Mouse (Mus musculus) liver, embryonic 14.5 days (tissue): Measurements from ENCODE around the gene Lnx1. TPM values are rescaled to one million over a fixed set of nuclear protein-coding genes. Genes with fewer than 3 reads are reported as not detected.

ENCODE experiments used
- ATAC-seq: fragments of 200-750 bp; cut with Nextera tagmentation; 2 replicates; pipeline ENCODE4 v1.8.0; 2017; ENCODE audit warnings: moderate number of reproducible peaks, mild to moderate bottlenecking, moderate library complexity; ENCODE audit not compliant: insufficient read depth
- DNase-seq, 3 experiments: peaks; one replicate each; pipeline ENCODE4 v3.0.0-alpha.2; 2012 to 2013; ENCODE audit warnings: low read depth in 3 of 3, low spot score in 3 of 3
- H3K27ac ChIP-seq: fragments of 300-500 bp; sonication (generic); 2 replicates; pipeline ENCODE4 v1.5.1; 2014; ENCODE audit warnings: moderate library complexity, mild to moderate bottlenecking, control low read depth, inconsistent platforms
- H3K27me3 ChIP-seq: fragments of 300-500 bp; sonication (generic); 2 replicates; pipeline ENCODE4 v1.6.1; 2014; ENCODE audit warnings: mild to moderate bottlenecking, low read length, moderate library complexity; ENCODE audit not compliant: control insufficient read depth, insufficient read depth
- H3K36me3 ChIP-seq: fragments of 300-500 bp; sonication (generic); replicated peaks from 2 replicates; pipeline ENCODE4 v1.6.1; 2014; ENCODE audit warnings: low read depth; ENCODE audit not compliant: control insufficient read depth, insufficient read depth
- H3K4me1 ChIP-seq, 2 experiments: fragments of 200-500 bp in 1 of 2; fragments of 300-500 bp in 1 of 2; sonication (generic) in 1 of 2; replicated peaks; 2 replicates each; pipeline ENCODE4 v1.6.1; 2012 to 2014; ENCODE audit warnings: antibody characterized with exemption in 1 of 2, inconsistent platforms in 1 of 2, low read length in 1 of 2; ENCODE audit not compliant: control insufficient read depth in 2 of 2, insufficient read depth in 2 of 2
- H3K4me2 ChIP-seq: fragments of 300-500 bp; sonication (generic); 2 replicates; pipeline ENCODE4 v1.6.1; 2014; ENCODE audit warnings: low read depth, mild to moderate bottlenecking, control low read depth, moderate library complexity
- H3K4me3 ChIP-seq, 2 experiments: fragments of 200-500 bp in 1 of 2; fragments of 300-500 bp in 1 of 2; sonication (generic) in 1 of 2; 2 replicates each; pipeline ENCODE4 v1.5.1; 2012 to 2014; ENCODE audit warnings: low read depth in 2 of 2, low read length in 2 of 2, mild to moderate bottlenecking in 2 of 2, control low read depth in 1 of 2, inconsistent platforms in 1 of 2, moderate library complexity in 1 of 2; ENCODE audit not compliant: insufficient read depth in 1 of 2
- H3K9ac ChIP-seq: fragments of 300-500 bp; sonication (generic); replicated peaks from 2 replicates; pipeline ENCODE4 v1.6.1; 2014; ENCODE audit warnings: mild to moderate bottlenecking, control low read depth, moderate library complexity
- H3K9me3 ChIP-seq: fragments of 300-500 bp; sonication (generic); 2 replicates; pipeline ENCODE4 v1.6.1; 2016; ENCODE audit warnings: low read length, mixed read lengths; ENCODE audit not compliant: control insufficient read depth
- CTCF ChIP-seq: IDR thresholded peaks from 2 replicates; pipeline ENCODE4 v1.5.1; 2016; ENCODE audit warnings: antibody characterized with exemption, low read depth, control low read depth
- EP300 ChIP-seq: IDR thresholded peaks from 2 replicates; pipeline ENCODE4 v1.6.1; 2016; ENCODE audit warnings: antibody characterized with exemption, low read depth
- WGBS: fragments of 180-500 bp; shearing (Covaris S2); extraction: QIAGEN DNeasy Blood & Tissue Kit; methylation state at CpG from one replicate; pipeline ENCODE4 v1.1.7; 2014; ENCODE audit not compliant: insufficient replicate concordance; 5-methylcytosine and 5-hydroxymethylcytosine counted together
- polyA plus RNA-seq, 2 experiments: library from polyadenylated mRNA; depleted of rRNA in 1 of 2; stranded (reverse) in 1 of 2; unstranded in 1 of 2; fragments of >200 nt; fragmentation: Nextera tagmentation in 1 of 2; extraction: Ambion mirVana in 1 of 2; gene quantifications; 2 replicates each; pipeline versions ENCODE4 v1.2.1 to v1.2.3; 2012 to 2014

Lnx1 gene
- polyA plus RNA-seq, 2 experiments = 0.03 TPM; not detected in 1

GRCm38 (mm10) chr5:74618573-74619059 lies 84.1 kb downstream of the Lnx1 start:
- Histone ChIP-seq H3K36me3 (no peaks in the 10 kb centered on the region), H3K9ac (no peak overlapping the region), H3K4me2 (no peak overlapping the region), H3K4me3 (no peak overlapping the region), H3K4me1 (no peaks in the 10 kb centered on the region; a peak in 1 of 4 replicates), H3K27me3 (no peaks in the 10 kb centered on the region), H3K27ac (no peak overlapping the region), H3K9me3 (no peaks in the 10 kb centered on the region)
- TF ChIP-seq EP300 = no peak
- peak; percentile 52; the same call in 1 of the 2 replicates for TF ChIP-seq CTCF
- ATAC-seq = no peak
- WGBS = 58% methylated on average over 3 of the region's 3 CpGs
- DNase-seq = no peak

- ATAC-seq = no peak
- DNase-seq = no peak
- no peaks in the 10 kb centered on the region for H3K9me3 ChIP-seq
- H3K27ac ChIP-seq = no peak overlapping the region
- H3K4me3 ChIP-seq = no peak overlapping the region
- 63% methylated on average over 13 of the region's 13 CpGs for WGBS
- H3K9ac ChIP-seq = no peak overlapping the region
- H3K4me1 ChIP-seq = no peaks in the 10 kb centered on the region; a peak in 1 of 4 replicates
- no peaks in the 10 kb centered on the region for H3K27me3 ChIP-seq
- TF ChIP-seq CTCF (no peak), EP300 (no peak)
- no peak overlapping the region for H3K4me2 ChIP-seq
- no peaks in the 10 kb centered on the region for H3K36me3 ChIP-seq
Observed at GRCm38 (mm10) chr5:74617816-74618572, 84.7 kb downstream of the Lnx1 start.

- TF ChIP-seq EP300 (no peak), CTCF (no peak)
- Histone ChIP-seq H3K36me3 (no peaks in the 10 kb centered on the region), H3K4me3 (no peak overlapping the region), H3K9ac (no peak overlapping the region), H3K4me2 (no peak overlapping the region), H3K9me3 (no peaks in the 10 kb centered on the region), H3K27ac (no peak overlapping the region), H3K4me1 (no peaks in the 10 kb centered on the region), H3K27me3 (no peaks in the 10 kb centered on the region)
- no peak for DNase-seq
- WGBS = 44% methylated on average over 18 of the region's 18 CpGs
- no peak for ATAC-seq
Observed at GRCm38 (mm10) chr5:74613491-74614151, 89.1 kb downstream of the Lnx1 start.

- Histone ChIP-seq H3K27me3 (no peaks in the 10 kb centered on the region), H3K36me3 (no peaks in the 10 kb centered on the region), H3K9me3 (no peaks in the 10 kb centered on the region), H3K27ac (no peak overlapping the region), H3K4me3 (no peak overlapping the region), H3K4me2 (no peak overlapping the region), H3K9ac (no peak overlapping the region), H3K4me1 (no peaks in the 10 kb centered on the region)
- no peak for TF ChIP-seq CTCF
- ATAC-seq (no peak), DNase-seq (no peak)
- 68% methylated on average over 5 of the region's 5 CpGs for whole genome bisulfite sequencing
Observed at GRCm38 (mm10) chr5:74612713-74613112, 90.0 kb downstream of the Lnx1 start.

GRCm38 (mm10) chr5:74610511-74610910 lies 92.2 kb downstream of the Lnx1 start:
- H3K9ac ChIP-seq = no peak overlapping the region
- TF ChIP-seq CTCF = no peak
- TF ChIP-seq EP300 = no peak
- no peak overlapping the region for H3K27ac ChIP-seq
- 66% methylated on average over 10 of the region's 10 CpGs for WGBS
- no peaks in the 10 kb centered on the region for H3K4me1 ChIP-seq
- H3K27me3 ChIP-seq = no peaks in the 10 kb centered on the region
- no peaks in the 10 kb centered on the region for H3K36me3 ChIP-seq
- DNase-seq (no peak), ATAC-seq (no peak)
- H3K4me3 ChIP-seq = no peak overlapping the region
- H3K9me3 ChIP-seq = no peaks in the 10 kb centered on the region
- H3K4me2 ChIP-seq = no peak overlapping the region
